Mouse (Mus musculus) testis, adult 2 months (tissue): ENCODE data around the gene Omp.

Experiments
- CTCF ChIP-seq: fragments of 200-500 bp; IDR thresholded peaks from 2 replicates; pipeline ENCODE4 v1.5.1; 2012; ENCODE audit warnings: low read depth, mild to moderate bottlenecking, inconsistent platforms, low read length, moderate library complexity; ENCODE audit not compliant: control insufficient read depth, insufficient read depth, insufficient replicate concordance
- POLR2A ChIP-seq: fragments of 200-500 bp; IDR thresholded peaks from 2 replicates; pipeline ENCODE4 v1.6.1; 2012; ENCODE audit warnings: low read depth, mild to moderate bottlenecking, inconsistent platforms, low read length, moderate library complexity; ENCODE audit not compliant: control insufficient read depth

GRCm38 (mm10) chr7:98108636-98109430, 36.5 kb downstream of the Omp start:
- TF ChIP-seq CTCF (no peak), POLR2A (no peak)
